Mouse (Mus musculus) myocyte (in vitro differentiated cells): ENCODE measurements around the gene Fto. TPM values are rescaled to one million over a fixed set of nuclear protein-coding genes. Genes with fewer than 3 reads are reported as not detected.

Source experiments
- H3K27me3 ChIP-seq: one replicate; pipeline ENCODE4 v1.6.1; 2011; ENCODE audit not compliant: control insufficient read depth, insufficient read depth, insufficient read length
- H3K36me3 ChIP-seq: one replicate; pipeline ENCODE4 v1.6.1; 2011; ENCODE audit not compliant: control insufficient read depth, insufficient read depth
- H3K4me2 ChIP-seq: one replicate; pipeline ENCODE4 v1.6.1; 2011; ENCODE audit warnings: low read depth, control low read depth
- H3K4me3 ChIP-seq: one replicate; pipeline ENCODE4 v1.5.1; 2011; ENCODE audit warnings: mild to moderate bottlenecking, control low read depth, moderate library complexity
- H3K79me2 ChIP-seq: one replicate; pipeline ENCODE4 v1.6.1; 2011; ENCODE audit not compliant: control insufficient read depth, insufficient read depth
- H3ac ChIP-seq: one replicate; pipeline ENCODE4 v1.6.1; 2011; ENCODE audit not compliant: control insufficient read depth, insufficient read length
- CEBPB ChIP-seq: IDR thresholded peaks from 2 replicates; pipeline ENCODE4 v1.6.1; 2011; ENCODE audit warnings: mild to moderate bottlenecking, moderate library complexity; ENCODE audit not compliant: poor library complexity, insufficient read depth, severe bottlenecking
- E2F4 ChIP-seq: IDR thresholded peaks from one replicate; pipeline ENCODE4 v1.6.1; 2011; ENCODE audit warnings: mild to moderate bottlenecking, control low read depth, moderate library complexity; ENCODE audit not compliant: insufficient read depth
- MAX ChIP-seq: IDR thresholded peaks from one replicate; pipeline ENCODE4 v1.6.1; 2011; ENCODE audit warnings: low read depth, mild to moderate bottlenecking, control low read depth
- MYOD1 ChIP-seq, 3 experiments: IDR thresholded peaks; one replicate each; pipeline ENCODE4 v1.6.1; 2011; ENCODE audit warnings: control low read depth in 2 of 3, low read depth in 2 of 3, mild to moderate bottlenecking in 2 of 3, moderate library complexity in 1 of 3; ENCODE audit not compliant: insufficient read length in 2 of 3, control insufficient read depth in 1 of 3
- MYOG ChIP-seq, 3 experiments: IDR thresholded peaks; one replicate each; pipeline ENCODE4 v1.6.1; 2011; ENCODE audit warnings: control low read depth in 2 of 3, low read depth in 2 of 3, mild to moderate bottlenecking in 2 of 3; ENCODE audit not compliant: insufficient read length in 2 of 3, control insufficient read depth in 1 of 3, insufficient read depth in 1 of 3
- POLR2A ChIP-seq: IDR thresholded peaks from one replicate; pipeline ENCODE4 v1.6.1; 2011; ENCODE audit warnings: low read depth, mild to moderate bottlenecking, control low read depth, moderate library complexity; ENCODE audit not compliant: insufficient read length
- POLR2AphosphoS2 ChIP-seq: IDR thresholded peaks from one replicate; pipeline ENCODE4 v1.6.1; 2011; ENCODE audit warnings: low read depth, control low read depth; ENCODE audit not compliant: insufficient read length
- REST ChIP-seq: IDR thresholded peaks from one replicate; pipeline ENCODE4 v1.6.1; 2011; ENCODE audit warnings: mild to moderate bottlenecking, control low read depth, moderate library complexity; ENCODE audit not compliant: insufficient read depth, insufficient read length
- SRF ChIP-seq: IDR thresholded peaks from one replicate; pipeline ENCODE4 v1.6.1; 2011; ENCODE audit warnings: low read depth; ENCODE audit not compliant: control insufficient read depth, insufficient read length
- TCF12 ChIP-seq: IDR thresholded peaks from one replicate; pipeline ENCODE4 v1.6.1; 2011; ENCODE audit warnings: mild to moderate bottlenecking, control low read depth; ENCODE audit not compliant: poor library complexity, insufficient read depth, severe bottlenecking
- TCF3 ChIP-seq: IDR thresholded peaks from one replicate; pipeline ENCODE4 v1.6.1; 2011; ENCODE audit warnings: low read depth, control low read depth; ENCODE audit not compliant: insufficient read length
- USF1 ChIP-seq: IDR thresholded peaks from one replicate; pipeline ENCODE4 v1.6.1; 2011; ENCODE audit warnings: low read depth, mild to moderate bottlenecking, control low read depth, moderate library complexity
- polyA plus RNA-seq: library from polyadenylated mRNA; unstranded; fragments of >200 nt; fragmentation: generic; extraction: Trizol; gene quantifications from one replicate; pipeline ENCODE4 v1.2.1, GENCODE M21; 2012; ENCODE audit warnings: missing spikeins

The Fto gene
- polyA plus RNA-seq, 1 experiment, result 74.1 TPM

DNA sequence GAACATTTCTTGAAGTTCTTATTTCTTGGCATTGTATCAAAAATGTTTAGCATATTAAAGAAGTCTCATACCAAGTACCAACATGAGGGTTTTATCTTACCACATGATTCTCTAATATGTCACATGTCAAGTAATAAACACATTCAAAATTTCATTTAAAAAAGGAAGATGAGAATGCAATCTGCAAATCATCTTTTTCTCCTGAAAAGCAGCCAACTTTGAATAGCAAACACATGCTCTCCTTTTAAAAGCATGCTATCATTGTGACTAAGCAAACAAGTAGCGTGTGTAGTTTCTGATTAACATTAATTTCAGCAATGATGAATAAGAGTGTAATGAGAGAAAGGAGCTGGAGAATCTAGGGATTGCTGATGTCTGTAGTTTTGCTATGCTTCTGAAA lies 29.5 kb upstream of the Fto start:
- no peak overlapping the region for H3ac ChIP-seq
- TF ChIP-seq MAX (no peak), REST (no peak), SRF (no peak), CEBPB (no peak), USF1 (no peak), POLR2A (no peak), E2F4 (no peak), TCF3 (no peak), POLR2AphosphoS2 (no peak), MYOG (IDR thresholded peaks at IDR 0.05; ENCODE audit: control insufficient read depth in 1 of 3, insufficient read depth in 1 of 3, insufficient read length in 2 of 3, low read depth in 2 of 3) (no peak), TCF12 (no peak), MYOD1 (IDR thresholded peaks at IDR 0.05; ENCODE audit: control insufficient read depth in 1 of 3, insufficient read length in 2 of 3, low read depth in 2 of 3) (no peak)
- no peak overlapping the region for H3K4me3 ChIP-seq
- no peak overlapping the region for H3K4me2 ChIP-seq
- no peaks in the 10 kb centered on the region for H3K27me3 ChIP-seq
- no peaks in the 10 kb centered on the region for H3K79me2 ChIP-seq
- no peaks in the 10 kb centered on the region for H3K36me3 ChIP-seq

DNA sequence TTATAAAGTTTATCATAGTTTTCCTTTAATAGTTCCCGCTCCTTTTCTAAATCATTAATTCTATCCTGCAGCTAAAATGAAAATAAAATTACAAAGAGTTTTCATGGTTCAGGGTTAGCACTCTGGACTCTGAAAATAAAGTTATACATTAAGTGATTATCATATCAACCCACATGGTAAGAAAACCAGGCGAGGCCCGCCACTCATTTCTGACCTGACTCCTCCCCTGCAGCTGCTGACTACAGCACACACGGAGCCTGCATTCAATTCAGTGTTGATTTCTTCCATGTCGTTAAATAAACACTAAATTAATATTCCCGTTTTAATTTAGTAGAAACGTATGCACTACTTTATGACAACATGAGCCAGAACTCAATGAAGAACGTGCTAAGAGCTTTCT lies 27.1 kb upstream of the Fto start:
- H3ac ChIP-seq, result no peak overlapping the region
- H3K27me3 ChIP-seq, result no peaks in the 10 kb centered on the region
- H3K4me3 ChIP-seq, result no peak overlapping the region
- H3K4me2 ChIP-seq, result no peak overlapping the region
- no peaks in the 10 kb centered on the region for H3K79me2 ChIP-seq
- TF ChIP-seq MYOG (IDR thresholded peaks at IDR 0.05; ENCODE audit: control insufficient read depth in 1 of 3, insufficient read depth in 1 of 3, insufficient read length in 2 of 3, low read depth in 2 of 3) (no peak), MAX (no peak), CEBPB (no peak), USF1 (no peak), SRF (no peak), POLR2AphosphoS2 (no peak), E2F4 (no peak), REST (no peak), TCF3 (no peak), POLR2A (no peak), MYOD1 (IDR thresholded peaks at IDR 0.05; ENCODE audit: control insufficient read depth in 1 of 3, insufficient read length in 2 of 3, low read depth in 2 of 3) (no peak), TCF12 (no peak)
- no peaks in the 10 kb centered on the region for H3K36me3 ChIP-seq

DNA sequence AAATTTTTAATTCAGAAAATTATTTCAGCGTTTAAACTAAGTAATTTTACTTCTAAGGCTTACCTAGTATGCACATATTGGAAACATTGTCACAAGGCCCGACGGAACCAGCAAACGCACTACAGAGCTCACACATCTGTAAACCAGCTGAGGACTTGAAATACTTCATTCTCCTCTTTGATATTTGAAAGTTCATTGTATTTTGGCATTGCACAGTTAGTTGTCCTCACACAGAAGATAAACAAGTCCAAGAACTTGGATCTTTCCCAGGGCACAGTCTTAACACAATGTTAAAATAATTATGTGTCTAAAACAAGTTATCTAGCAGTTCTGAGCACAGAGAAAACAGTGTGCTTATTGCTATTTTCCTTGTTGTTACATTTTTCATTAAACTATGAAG lies 22.7 kb upstream of the Fto start:
- Histone ChIP-seq H3K4me2 (no peak overlapping the region), H3K4me3 (no peak overlapping the region), H3ac (no peak overlapping the region), H3K27me3 (no peaks in the 10 kb centered on the region), H3K36me3 (no peaks in the 10 kb centered on the region), H3K79me2 (no peaks in the 10 kb centered on the region)
- TF ChIP-seq MYOG (IDR thresholded peaks at IDR 0.05; ENCODE audit: control insufficient read depth in 1 of 3, insufficient read depth in 1 of 3, insufficient read length in 2 of 3, low read depth in 2 of 3) (no peak), REST (no peak), POLR2A (no peak), CEBPB (no peak), USF1 (no peak), TCF12 (no peak), SRF (no peak), MYOD1 (IDR thresholded peaks at IDR 0.05; ENCODE audit: control insufficient read depth in 1 of 3, insufficient read length in 2 of 3, low read depth in 2 of 3) (no peak), POLR2AphosphoS2 (no peak), MAX (no peak), E2F4 (no peak), TCF3 (no peak)

DNA sequence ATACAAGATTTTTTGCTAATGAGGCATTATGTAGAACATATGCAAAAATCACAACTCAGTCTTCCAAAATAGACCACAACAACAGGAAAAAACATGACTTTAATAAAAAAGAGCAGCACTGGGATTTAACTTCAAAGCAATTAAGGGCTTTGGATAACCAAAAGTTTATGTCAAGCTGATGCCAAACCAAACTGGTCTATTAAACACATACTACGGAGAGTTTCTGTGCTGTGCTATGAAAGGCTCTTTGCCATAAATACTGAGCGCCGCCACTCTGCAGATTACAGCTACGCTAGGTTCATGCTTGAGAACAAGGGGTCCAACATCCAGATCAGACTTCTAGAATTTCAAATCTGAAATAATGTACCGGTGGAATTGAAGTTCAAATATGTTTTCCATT lies 17.5 kb upstream of the Fto start:
- H3ac ChIP-seq, result no peak overlapping the region
- no peak for TF ChIP-seq USF1
- no peak for TF ChIP-seq SRF
- no peak for TF ChIP-seq POLR2A
- TF ChIP-seq MAX, result no peak
- TF ChIP-seq MYOG (IDR thresholded peaks at IDR 0.05; ENCODE audit: control insufficient read depth in 1 of 3, insufficient read depth in 1 of 3, insufficient read length in 2 of 3, low read depth in 2 of 3), result no peak
- TF ChIP-seq REST, result no peak
- TF ChIP-seq E2F4, result no peak
- TF ChIP-seq TCF12, result no peak
- TF ChIP-seq TCF3, result no peak
- TF ChIP-seq CEBPB, result no peak
- no peak for TF ChIP-seq POLR2AphosphoS2
- no peak for TF ChIP-seq MYOD1 (IDR thresholded peaks at IDR 0.05; ENCODE audit: control insufficient read depth in 1 of 3, insufficient read length in 2 of 3, low read depth in 2 of 3)
- no peaks in the 10 kb centered on the region for H3K36me3 ChIP-seq
- H3K4me2 ChIP-seq, result no peak overlapping the region
- no peaks in the 10 kb centered on the region for H3K79me2 ChIP-seq
- no peak overlapping the region for H3K4me3 ChIP-seq
- H3K27me3 ChIP-seq, result no peaks in the 10 kb centered on the region

DNA sequence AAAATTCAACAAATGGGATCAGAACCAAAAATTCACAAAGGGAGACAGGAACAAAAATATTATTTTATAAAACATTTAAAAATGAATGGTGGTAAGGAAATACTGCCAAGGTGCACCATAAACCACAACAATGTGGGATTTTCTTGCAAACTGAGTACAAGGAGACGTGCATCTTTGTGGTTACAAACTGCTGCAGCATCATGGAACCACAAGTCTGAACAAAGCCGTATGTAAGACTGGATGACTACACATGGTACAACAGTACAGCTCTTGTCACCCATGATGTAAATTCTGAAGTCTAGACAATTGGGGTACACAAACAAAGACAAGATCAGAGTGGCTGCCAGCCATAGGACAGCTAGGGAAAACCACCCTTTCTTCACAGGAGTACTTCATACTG lies 14.7 kb upstream of the Fto start:
- Histone ChIP-seq H3K4me3 (no peak overlapping the region), H3K79me2 (no peaks in the 10 kb centered on the region), H3K36me3 (peaks cover 7% of the 10 kb centered on the region), H3K27me3 (no peaks in the 10 kb centered on the region), H3K4me2 (no peak overlapping the region), H3ac (no peak overlapping the region)
- TF ChIP-seq CEBPB (no peak), REST (no peak), E2F4 (no peak), TCF3 (no peak), TCF12 (no peak), POLR2A (no peak), MAX (no peak), USF1 (no peak), MYOG (IDR thresholded peaks at IDR 0.05; ENCODE audit: control insufficient read depth in 1 of 3, insufficient read depth in 1 of 3, insufficient read length in 2 of 3, low read depth in 2 of 3) (no peak), SRF (no peak), POLR2AphosphoS2 (no peak), MYOD1 (IDR thresholded peaks at IDR 0.05; ENCODE audit: control insufficient read depth in 1 of 3, insufficient read length in 2 of 3, low read depth in 2 of 3) (no peak)
